Mouse (Mus musculus) retina, postnatal 1 day (tissue): ENCODE measurements around the gene Six5.

Source experiments
- DNase-seq: peaks from one replicate; pipeline ENCODE4 v3.0.0-alpha.2; 2012

The Six5 gene

GRCm38 (mm10) chr7:19097217-19097616, 2.8 kb downstream of the Six5 start:
- DNase-seq: no peak

GRCm38 (mm10) chr7:19097863-19098262, 3.5 kb downstream of the Six5 start:
- DNase-seq: no peak

GRCm38 (mm10) chr7:19098811-19099210, 4.4 kb downstream of the Six5 start:
- DNase-seq: no peak

DNA sequence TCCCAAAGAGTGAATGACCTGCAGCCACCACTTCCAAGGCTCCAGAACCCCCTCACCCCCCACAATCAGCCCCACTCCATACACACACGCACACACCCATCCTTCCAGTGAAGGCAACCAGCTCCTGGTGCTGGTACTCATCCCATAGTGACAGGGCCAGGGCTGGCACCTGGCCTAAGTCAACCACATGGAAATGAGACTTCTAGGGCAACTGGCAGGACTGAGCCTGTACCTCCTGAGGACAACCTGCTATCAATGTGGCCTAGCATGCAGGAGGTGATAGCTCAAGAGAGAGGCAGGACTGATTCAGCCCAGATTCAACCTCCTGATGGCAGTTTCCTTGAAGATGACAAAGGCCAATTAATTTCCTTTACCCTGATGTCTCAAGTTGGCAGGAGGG, 5.9 kb downstream of the Six5 start:
- no peak for DNase-seq

DNA sequence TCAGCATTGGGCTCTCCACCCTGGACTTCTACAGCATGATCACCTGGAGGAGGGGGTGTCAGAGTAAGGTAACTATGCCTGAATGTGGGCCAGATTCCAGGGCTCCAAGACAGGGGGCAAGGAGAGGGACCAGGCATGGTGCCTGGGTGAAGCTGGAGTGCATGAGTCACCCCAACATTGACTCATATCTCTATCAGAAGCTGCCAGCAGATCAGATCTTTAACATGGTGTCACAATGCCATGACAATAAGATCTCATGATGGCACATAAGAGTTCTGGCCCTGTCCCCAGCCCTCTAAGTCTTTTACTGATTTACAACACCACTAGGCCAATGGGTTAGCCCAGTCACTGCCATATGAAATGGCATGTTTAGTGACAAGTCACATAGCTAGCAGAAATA, 9.3 kb downstream of the Six5 start:
- DNase-seq: no peak

- no peak for DNase-seq
These were observed 10.1 kb downstream of the Six5 start for GRCm38 (mm10) chr7:19104486-19104885.

- DNase-seq: no peak
These were observed 13.0 kb downstream of the Six5 start for GRCm38 (mm10) chr7:19107436-19107835.

DNA sequence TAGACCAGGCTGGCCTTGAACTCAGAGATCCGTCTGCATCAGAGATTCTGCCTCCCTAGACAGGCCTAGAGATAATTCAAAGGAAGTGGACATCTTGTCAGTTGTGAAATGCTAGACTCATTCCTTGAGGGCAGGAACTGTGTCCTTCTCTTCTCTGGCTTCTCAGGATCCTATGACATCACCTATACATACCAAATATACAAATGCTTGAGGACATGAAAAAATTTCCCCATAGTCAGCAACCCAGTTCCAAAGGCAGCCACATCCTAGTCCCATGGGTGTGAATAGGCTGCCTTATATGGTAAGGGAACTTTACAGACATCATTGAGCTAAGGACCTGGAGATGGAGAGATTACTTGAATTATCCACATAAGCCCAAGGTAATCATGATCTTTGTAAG, 15.2 kb downstream of the Six5 start:
- no peak for DNase-seq

- peak; percentile 92 for DNase-seq
These were observed 23.8 kb downstream of the Six5 start, which contains the start of gene Gm4969 for GRCm38 (mm10) chr7:19118028-19118771. TSS of gene Gm4969 (minus strand) at chr7:19118368.

- DNase-seq: no peak
These were observed 24.7 kb downstream of the Six5 start for GRCm38 (mm10) chr7:19119083-19119482.

GRCm38 (mm10) chr7:19119631-19120429, 25.4 kb downstream of the Six5 start, which contains the start of gene Fbxo46:
TSS of gene Fbxo46 (plus strand) at chr7:19119859.
- DNase-seq: peak; percentile 99

- DNase-seq: no peak
These were observed 27.3 kb downstream of the Six5 start for GRCm38 (mm10) chr7:19121686-19122085.

DNA sequence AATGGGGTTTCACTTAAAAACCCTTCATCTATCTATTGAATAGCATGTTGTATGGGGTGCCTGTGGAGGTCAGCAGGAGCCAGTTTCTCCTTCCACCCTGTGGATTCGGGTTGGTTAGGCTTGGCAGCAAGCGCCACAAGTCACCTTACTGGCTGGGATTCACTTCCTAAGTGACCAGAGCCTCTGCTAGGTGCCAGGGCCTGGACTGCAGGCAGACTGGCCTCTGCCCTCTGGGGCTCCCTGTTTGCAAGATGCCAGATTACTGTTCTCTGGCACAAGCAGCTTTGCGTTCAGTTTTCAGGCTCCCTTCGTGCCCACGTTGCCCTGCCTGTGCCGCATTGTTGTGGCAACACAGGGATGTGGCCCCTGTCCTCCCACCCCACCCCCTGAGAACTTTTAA, 30.3 kb downstream of the Six5 start:
- no peak for DNase-seq

- no peak for DNase-seq
These were observed 33.4 kb downstream of the Six5 start for GRCm38 (mm10) chr7:19127744-19128143.

DNA sequence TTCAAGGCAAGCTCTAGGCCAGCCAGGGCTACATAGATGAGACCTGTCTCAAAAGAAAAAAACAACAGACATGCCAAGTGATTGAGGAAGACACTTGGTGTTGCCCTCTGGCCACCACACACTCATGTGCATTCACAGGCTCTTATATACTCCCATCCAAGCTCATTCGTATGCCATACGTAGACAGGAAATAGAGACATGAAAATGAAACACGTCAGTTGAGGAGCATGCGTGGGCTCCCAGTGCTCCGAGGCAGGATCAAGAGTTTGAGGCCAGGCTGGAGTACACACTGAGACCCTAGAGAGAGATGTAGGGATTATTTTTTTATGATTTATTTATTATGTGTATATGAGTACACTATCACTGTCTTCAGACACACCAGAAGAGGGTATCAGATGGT, 35.0 kb downstream of the Six5 start:
- no peak for DNase-seq

DNA sequence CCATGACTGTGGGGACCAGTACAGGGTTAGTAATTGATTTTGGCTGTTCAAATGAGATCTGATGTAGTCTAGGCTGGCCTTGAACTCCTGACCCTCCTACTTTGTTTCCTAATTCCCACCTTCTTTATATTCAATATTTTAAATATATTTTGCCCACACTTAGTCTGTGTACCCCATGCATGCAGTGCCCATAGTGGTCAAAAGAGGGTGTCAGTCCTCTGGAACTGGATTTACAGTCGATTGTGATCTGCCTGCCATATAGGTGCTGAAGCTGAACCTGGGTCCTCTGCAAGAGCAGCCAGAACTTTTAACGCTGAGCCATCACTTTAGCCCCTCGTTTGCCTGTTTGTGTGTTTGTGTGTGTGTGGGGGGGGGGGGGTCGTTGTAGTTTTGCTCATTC, 36.3 kb downstream of the Six5 start:
- DNase-seq: peak; percentile 16

DNA sequence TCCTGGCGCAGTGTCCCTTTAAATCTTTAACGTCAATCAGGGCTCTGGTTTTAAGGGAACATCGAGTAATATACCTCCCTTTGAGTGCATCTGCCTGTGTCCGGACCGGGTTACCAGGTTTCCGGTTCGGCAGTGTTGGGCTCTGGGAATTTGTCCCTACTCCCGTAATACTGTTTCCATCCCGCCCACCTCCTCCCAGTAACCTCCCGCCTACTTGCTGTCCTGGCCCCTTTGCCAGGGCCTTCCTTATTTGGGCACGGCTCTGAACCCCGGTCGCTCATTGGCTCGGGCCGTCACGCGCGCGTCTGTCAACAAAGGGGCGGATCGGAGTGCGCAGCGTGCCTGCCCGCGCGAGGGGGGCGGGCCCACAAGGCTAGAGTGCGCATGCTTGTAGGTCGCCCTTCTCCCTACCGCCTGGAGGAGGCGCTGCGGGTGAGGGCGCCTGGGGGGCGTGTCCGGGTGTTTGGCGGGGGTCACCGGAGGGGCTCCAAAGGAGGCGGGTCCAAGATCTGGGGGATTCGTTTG, 37.0 kb downstream of the Six5 start:
- DNase-seq: peak; percentile 99

- no peak for DNase-seq
These were observed 41.8 kb downstream of the Six5 start for GRCm38 (mm10) chr7:19136168-19136567.

GRCm38 (mm10) chr7:19136673-19137334, 42.4 kb downstream of the Six5 start:
- DNase-seq: no peak

GRCm38 (mm10) chr7:19137380-19137779, 43.0 kb downstream of the Six5 start:
- DNase-seq: peak; percentile 58

DNA sequence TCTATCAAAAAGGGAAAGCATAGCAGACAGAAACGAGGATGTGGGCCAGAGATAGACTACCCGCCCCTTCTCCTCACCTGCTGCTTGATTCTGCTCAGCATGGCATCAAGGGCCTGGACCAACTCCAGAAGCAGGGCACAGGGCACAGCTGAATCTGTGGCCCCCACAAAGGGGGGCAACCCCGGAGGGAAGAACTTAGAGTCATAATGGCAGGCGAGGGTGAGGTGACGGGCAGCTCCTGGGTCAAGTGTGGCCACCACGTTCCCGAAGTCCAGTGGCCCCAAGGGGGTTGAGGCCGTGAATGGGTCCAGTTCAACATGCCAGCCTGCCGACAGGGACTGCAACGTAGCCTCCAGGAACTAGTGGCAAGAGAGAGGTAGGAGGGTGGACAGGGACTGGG, 52.4 kb downstream of the Six5 start:
- DNase-seq: no peak

GRCm38 (mm10) chr7:19147497-19148045, 53.2 kb downstream of the Six5 start:
- no peak for DNase-seq
